Comparison of ENCODE assay signal across 20 mouse cellular contexts in genomic region chr1:157428366-157428765, GRCm38 (mm10). TPM values are rescaled to one million over a fixed set of nuclear protein-coding genes. Genes with fewer than 3 reads are reported as not detected.
DNase-seq lines count a peak whose midpoint lies in the region; ATAC-seq and TF ChIP-seq lines count a peak whose summit lies in the region.
"Had no signal": no experiment of that assay in that cellular context is flagged by ENCODE, and none has a peak within 500 bp of the region (broad histone marks: within the 10 kb centered on the region; RNA-seq: fewer than 3 reads in every experiment).

No protein-coding gene starts in this region.

- H3K27ac ChIP-seq in layer of hippocampus, adult 2 months, result peak overlapping the region; percentile 88
- H3K27ac ChIP-seq in midbrain, embryonic 13.5 days, result no peak overlapping the region
- H3K27ac ChIP-seq in kidney, embryonic 14.5 days (ENCODE audit: low read depth, low read length), result no peak overlapping the region
- H3K27ac ChIP-seq: embryonic facial prominence, embryonic 15.5 days; forebrain, embryonic 10.5 days; forebrain, embryonic 15.5 days; hindbrain, embryonic 10.5 days; hindbrain, embryonic 14.5 days had no signal

- no peak for TF ChIP-seq CTCF in layer of hippocampus, adult 2 months (conservative IDR thresholded peaks at IDR 0.05)

- no peak overlapping the region for H3K9ac ChIP-seq in midbrain, embryonic 13.5 days (replicated peaks)
- no peak overlapping the region for H3K9ac ChIP-seq in kidney, embryonic 14.5 days (ENCODE audit: low read depth, low read length)
- H3K9ac ChIP-seq: embryonic facial prominence, embryonic 15.5 days; forebrain, embryonic 15.5 days; heart, embryonic 12.5 days; hindbrain, embryonic 14.5 days had no signal

- intact Hi-C loops in left cerebral cortex, postnatal 36 days (cut with DNase I), result no loop called here

- peaks cover 12% of the 10 kb centered on the region for H3K4me1 ChIP-seq in midbrain, embryonic 13.5 days (replicated peaks)
- H3K4me1 ChIP-seq in kidney, embryonic 14.5 days (ENCODE audit: control insufficient read depth, insufficient read depth, low read length), result no peaks in the 10 kb centered on the region
- H3K4me1 ChIP-seq: embryonic facial prominence, embryonic 15.5 days had no signal

- H3K36me3 ChIP-seq in midbrain, embryonic 13.5 days, result no peaks in the 10 kb centered on the region
- H3K36me3 ChIP-seq in kidney, embryonic 14.5 days (ENCODE audit: control insufficient read depth, insufficient read depth, low read length), result no peaks in the 10 kb centered on the region
- H3K36me3 ChIP-seq: embryonic facial prominence, embryonic 15.5 days; forebrain, embryonic 10.5 days; forebrain, embryonic 15.5 days; heart, embryonic 12.5 days; hindbrain, embryonic 10.5 days had no signal

- H3K9me3 ChIP-seq in midbrain, embryonic 13.5 days, result no peaks in the 10 kb centered on the region
- no peaks in the 10 kb centered on the region for H3K9me3 ChIP-seq in kidney, embryonic 14.5 days (ENCODE audit: control insufficient read depth, low read length)
- H3K9me3 ChIP-seq: embryonic facial prominence, embryonic 15.5 days; forebrain, embryonic 10.5 days; forebrain, embryonic 15.5 days; heart, embryonic 12.5 days; hindbrain, embryonic 10.5 days had no signal

- DNase-seq in layer of hippocampus, adult 2 months (ENCODE audit: low spot score in 2 of 2), result no peak
- DNase-seq in layer of hippocampus, postnatal 36 days, result no peak
- peak; percentile 80 for DNase-seq in thymus, postnatal 0 days (ENCODE audit: low spot score)
- peak; percentile 15 to 18 for DNase-seq in thymus, postnatal 36 days
- DNase-seq in left cerebral cortex, postnatal 36 days (ENCODE audit: low spot score in 2 of 2), result no peak
- DNase-seq: adrenal gland, postnatal 10 days; cerebellum, adult 11 months; cerebellum, adult 8-10 months; cerebellum, postnatal 14 days; embryo, embryonic 11 days; gastrocnemius, postnatal 36 days had no signal

- H3K4me3 ChIP-seq in layer of hippocampus, adult 2 months, result no peak overlapping the region
- no peak overlapping the region for H3K4me3 ChIP-seq in midbrain, embryonic 13.5 days (replicated peaks)
- H3K4me3 ChIP-seq in kidney, embryonic 14.5 days (ENCODE audit: low read length), result no peak overlapping the region
- H3K4me3 ChIP-seq: embryonic facial prominence, embryonic 15.5 days; erythroblast, embryonic 14.5 days; forebrain, embryonic 10.5 days; forebrain, embryonic 15.5 days; heart, embryonic 12.5 days; hindbrain, embryonic 10.5 days had no signal

- no peak overlapping the region for H3K4me2 ChIP-seq in midbrain, embryonic 13.5 days (replicated peaks)
- no peak overlapping the region for H3K4me2 ChIP-seq in kidney, embryonic 14.5 days (replicated peaks; ENCODE audit: low read depth, low read length)
- H3K4me2 ChIP-seq: embryonic facial prominence, embryonic 15.5 days; forebrain, embryonic 15.5 days; heart, embryonic 12.5 days; hindbrain, embryonic 14.5 days had no signal

- no peak for ATAC-seq in midbrain, embryonic 13.5 days
- no peak for ATAC-seq in kidney, embryonic 14.5 days (ENCODE audit: low FRiP score, low TSS enrichment)
- ATAC-seq: forebrain, embryonic 15.5 days had no signal

- WGBS in midbrain, embryonic 13.5 days, result 94% methylated on average over 3 of the region's 3 CpGs
- 89% methylated on average over 3 of the region's 3 CpGs for WGBS in kidney, embryonic 14.5 days

- H3K27me3 ChIP-seq in midbrain, embryonic 13.5 days, result no peaks in the 10 kb centered on the region
- no peaks in the 10 kb centered on the region for H3K27me3 ChIP-seq in kidney, embryonic 14.5 days (ENCODE audit: control insufficient read depth, insufficient read depth, low read length)
- H3K27me3 ChIP-seq: embryonic facial prominence, embryonic 15.5 days; forebrain, embryonic 15.5 days; heart, embryonic 12.5 days had no signal

RNA-seq across cellular contexts. Expression of gene Rasal2, which starts 16.0 kb away (rescaled TPM):
- total RNA-seq in layer of hippocampus, adult 2 months (2021), result 10 to 100 TPM; 91.1 to 93.7 TPM
- total RNA-seq in layer of hippocampus, postnatal 36 days (2021), result 10 to 100 TPM; 73.6 to 99.1 TPM
- polyA plus RNA-seq in thymus, postnatal 0 days (2015; fragmentation: Nextera tagmentation; extraction: Ambion mirVana), result 2.4 and 3.9 TPM in 2 replicates
- 10 to 100 TPM; 80.9 to 99.1 TPM for total RNA-seq in left cerebral cortex, postnatal 36 days (2021)
- polyA plus RNA-seq in midbrain, embryonic 13.5 days (2015; fragmentation: Nextera tagmentation; extraction: Ambion mirVana), result 49.2 and 50.4 TPM in 2 replicates
- 9.3 and 11.3 TPM in 2 replicates for polyA plus RNA-seq in kidney, embryonic 14.5 days (2014; fragmentation: Nextera tagmentation; extraction: Ambion mirVana)
- polyA plus RNA-seq: erythroblast, embryonic 14.5 days had no signal

RNA-seq across cellular contexts. Expression of gene Cryzl2, which starts 30.0 kb away (rescaled TPM):
- 1 to 10 TPM; 4.3 to 5.1 TPM for total RNA-seq in layer of hippocampus, adult 2 months (2021)
- 1 to 10 TPM; 3.8 to 4.1 TPM for total RNA-seq in layer of hippocampus, postnatal 36 days (2021)
- polyA plus RNA-seq in thymus, postnatal 0 days (2015; fragmentation: Nextera tagmentation; extraction: Ambion mirVana), result 10.1 and 10.5 TPM in 2 replicates
- total RNA-seq in left cerebral cortex, postnatal 36 days (2021), result 1 to 10 TPM; 4.8 TPM
- 6.0 and 7.4 TPM in 2 replicates for polyA plus RNA-seq in midbrain, embryonic 13.5 days (2015; fragmentation: Nextera tagmentation; extraction: Ambion mirVana)
- polyA plus RNA-seq in kidney, embryonic 14.5 days (2014; fragmentation: Nextera tagmentation; extraction: Ambion mirVana), result 13.3 and 17.7 TPM in 2 replicates

Comparison
In these comparisons a context has a peak if more than half of its experiments do, and no peak if none do; other contexts are left out.
1. DNase-seq: peak in thymus, postnatal 0 days (single experiment) and thymus, postnatal 36 days (2 of 2); none in layer of hippocampus, adult 2 months (0 of 2), layer of hippocampus, postnatal 36 days (0 of 2) and left cerebral cortex, postnatal 36 days (0 of 2).